Mouse (Mus musculus) kidney, postnatal 0 days (tissue): ENCODE measurements at regions not wholly inside any gene's neighbourhood (a gene's known extent, or its start where the extent isn't known, plus 50 kb on each side); places are given as distances from the start of the nearest gene placed in this dataset.

ENCODE experiments used
- ATAC-seq: fragments of 200-750 bp; cut with Nextera tagmentation; replicated peaks from 2 replicates; pipeline ENCODE4 v1.8.0; 2017; ENCODE audit warnings: low read depth, moderate number of reproducible peaks, moderate TSS enrichment, moderate library complexity; ENCODE audit not compliant: low FRiP score
- DNase-seq: peaks from one replicate; pipeline ENCODE4 v3.0.0-alpha.2; 2016; ENCODE audit warnings: low spot score
- H3K27ac ChIP-seq: fragments of 300-500 bp; sonication (generic); 2 replicates; pipeline ENCODE4 v1.5.1; 2014; ENCODE audit warnings: mild to moderate bottlenecking
- H3K27me3 ChIP-seq: fragments of 300-500 bp; sonication (generic); 2 replicates; pipeline ENCODE4 v1.6.1; 2014; ENCODE audit warnings: low read length, mixed read lengths; ENCODE audit not compliant: insufficient read depth
- H3K36me3 ChIP-seq: fragments of 300-500 bp; sonication (generic); 2 replicates; pipeline ENCODE4 v1.6.1; 2014; ENCODE audit warnings: low read length, mixed read lengths; ENCODE audit not compliant: insufficient read depth
- H3K4me1 ChIP-seq: fragments of 300-500 bp; sonication (generic); replicated peaks from 2 replicates; pipeline ENCODE4 v1.6.1; 2014; ENCODE audit warnings: antibody characterized with exemption, low read length, mixed read lengths; ENCODE audit not compliant: insufficient read depth
- H3K4me2 ChIP-seq: fragments of 300-500 bp; sonication (generic); 2 replicates; pipeline ENCODE4 v1.6.1; 2014; ENCODE audit warnings: mild to moderate bottlenecking, low read length, moderate library complexity, mixed read lengths
- H3K4me3 ChIP-seq: fragments of 300-500 bp; sonication (generic); replicated peaks from 2 replicates; pipeline ENCODE4 v1.5.1; 2014; ENCODE audit warnings: low read depth, low read length
- H3K9ac ChIP-seq: fragments of 300-500 bp; sonication (generic); 2 replicates; pipeline ENCODE4 v1.6.1; 2014; ENCODE audit warnings: low read depth, low read length
- H3K9me3 ChIP-seq: fragments of 300-500 bp; sonication (generic); replicated peaks from 2 replicates; pipeline ENCODE4 v1.6.1; 2016; ENCODE audit warnings: low read length, inconsistent platforms, mixed read lengths
- CTCF ChIP-seq: IDR thresholded peaks from 2 replicates; pipeline ENCODE4 v1.5.1; 2016; ENCODE audit warnings: antibody characterized with exemption, low read depth, mild to moderate bottlenecking, moderate library complexity
- WGBS: fragments of 180-500 bp; shearing (Covaris S2); extraction: QIAGEN DNeasy Blood & Tissue Kit; methylation state at CpG from one replicate; pipeline ENCODE4 v1.1.7; 2014; 5-methylcytosine and 5-hydroxymethylcytosine counted together

DNA sequence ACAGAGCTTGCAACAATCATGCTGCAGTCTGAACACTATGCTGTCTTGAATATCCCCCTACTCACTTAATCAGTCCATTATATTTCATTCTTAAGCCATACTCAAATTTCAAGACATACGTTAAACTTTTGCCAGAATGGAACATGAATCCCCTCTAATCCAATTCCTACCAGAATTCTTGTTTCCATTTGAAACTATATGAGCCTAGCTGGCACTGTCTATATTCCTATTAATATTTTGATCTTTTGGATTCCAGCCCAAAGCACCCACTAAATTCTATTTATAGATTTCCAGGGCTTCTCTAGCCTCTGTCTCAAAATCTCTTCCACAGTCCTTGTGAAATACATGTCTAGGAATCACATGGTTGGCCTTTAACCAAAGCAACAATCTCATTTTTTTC is 528.9 kb upstream of the Id2 start:
- Histone ChIP-seq H3K4me3 (no peak overlapping the region), H3K36me3 (no peaks in the 10 kb centered on the region), H3K4me2 (no peak overlapping the region), H3K27me3 (no peaks in the 10 kb centered on the region), H3K9me3 (no peaks in the 10 kb centered on the region), H3K9ac (no peak overlapping the region), H3K27ac (no peak overlapping the region), H3K4me1 (no peaks in the 10 kb centered on the region)
- ATAC-seq (no peak), DNase-seq (no peak)
- 80% methylated on average over 1 of the region's 1 CpGs for WGBS
- TF ChIP-seq CTCF = no peak

DNA sequence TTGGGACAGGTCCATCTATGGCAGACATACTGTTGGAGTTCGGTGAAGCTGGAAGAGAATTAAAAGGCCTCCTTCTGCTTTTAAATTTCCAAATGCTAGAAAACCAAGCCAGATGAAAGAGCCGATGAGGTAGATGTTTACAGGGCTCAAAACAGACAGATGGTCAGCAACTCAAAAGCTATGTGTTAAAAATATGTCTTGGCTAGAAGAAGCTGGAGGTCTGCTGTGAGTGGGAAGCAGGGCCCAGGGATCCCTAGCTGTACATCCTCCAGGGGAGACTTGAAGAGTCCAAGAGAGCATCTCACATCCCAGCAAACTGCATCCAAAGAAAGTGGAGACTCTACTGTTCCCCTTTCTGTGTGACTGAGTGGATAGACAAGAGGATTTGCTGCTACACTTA is 526.5 kb upstream of the Id2 start:
- no peak overlapping the region for H3K4me3 ChIP-seq
- no peak for TF ChIP-seq CTCF
- H3K4me1 ChIP-seq = no peaks in the 10 kb centered on the region
- DNase-seq (no peak), ATAC-seq (no peak)
- no peak overlapping the region for H3K9ac ChIP-seq
- H3K27ac ChIP-seq = no peak overlapping the region
- H3K27me3 ChIP-seq = no peaks in the 10 kb centered on the region
- no peak overlapping the region for H3K4me2 ChIP-seq
- H3K9me3 ChIP-seq = no peaks in the 10 kb centered on the region
- H3K36me3 ChIP-seq = no peaks in the 10 kb centered on the region
- 97% methylated on average over 2 of the region's 2 CpGs for WGBS

- no peak overlapping the region for H3K4me3 ChIP-seq
- no peak for DNase-seq
- H3K9me3 ChIP-seq = no peaks in the 10 kb centered on the region
- no peaks in the 10 kb centered on the region for H3K36me3 ChIP-seq
- no peak for TF ChIP-seq CTCF
- no peak overlapping the region for H3K9ac ChIP-seq
- no peaks in the 10 kb centered on the region for H3K4me1 ChIP-seq
- no peak overlapping the region for H3K27ac ChIP-seq
- no peak overlapping the region for H3K4me2 ChIP-seq
- 85% methylated on average over 2 of the region's 2 CpGs for WGBS
- no peaks in the 10 kb centered on the region for H3K27me3 ChIP-seq
- no peak for ATAC-seq
Observed at GRCm38 (mm10) chr12:25621142-25621541, 524.2 kb upstream of the Id2 start.

- no peaks in the 10 kb centered on the region for H3K4me1 ChIP-seq
- no peak overlapping the region for H3K4me3 ChIP-seq
- H3K9me3 ChIP-seq = no peaks in the 10 kb centered on the region
- no peak for DNase-seq
- no peak overlapping the region for H3K9ac ChIP-seq
- H3K27me3 ChIP-seq = no peaks in the 10 kb centered on the region
- H3K4me2 ChIP-seq = no peak overlapping the region
- no peaks in the 10 kb centered on the region for H3K36me3 ChIP-seq
- no peak for TF ChIP-seq CTCF
- no peak overlapping the region for H3K27ac ChIP-seq
- ATAC-seq = no peak
- WGBS = 45% methylated on average over 5 of the region's 5 CpGs
Observed at GRCm38 (mm10) chr12:25617521-25617920, 520.6 kb upstream of the Id2 start.

DNA sequence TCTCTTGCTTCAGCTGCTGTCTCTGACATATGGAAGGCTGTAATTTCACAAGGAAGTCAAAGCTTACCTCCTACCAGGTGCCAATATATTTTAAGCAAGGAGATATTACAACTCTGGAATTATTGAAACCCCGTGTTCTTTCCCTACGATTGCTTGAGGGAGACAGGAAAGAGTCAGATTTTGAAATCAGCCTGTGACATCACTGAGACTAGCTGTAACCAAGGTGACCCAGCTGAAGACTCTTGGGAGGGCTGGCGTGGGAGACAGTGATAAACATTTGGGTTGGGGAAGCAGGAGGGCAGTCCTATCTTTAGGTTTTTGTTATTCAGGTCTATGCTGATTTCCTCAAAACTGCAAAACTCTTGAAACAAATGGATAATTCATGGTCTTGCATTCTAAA is 518.4 kb upstream of the Id2 start:
- no peak for TF ChIP-seq CTCF
- H3K27ac ChIP-seq = no peak overlapping the region
- no peaks in the 10 kb centered on the region for H3K4me1 ChIP-seq
- H3K9me3 ChIP-seq = no peaks in the 10 kb centered on the region
- H3K4me3 ChIP-seq = no peak overlapping the region
- ATAC-seq (no peak), DNase-seq (no peak)
- H3K36me3 ChIP-seq = no peaks in the 10 kb centered on the region
- no peaks in the 10 kb centered on the region for H3K27me3 ChIP-seq
- no peak overlapping the region for H3K9ac ChIP-seq
- 70% methylated on average over 3 of the region's 3 CpGs for WGBS
- H3K4me2 ChIP-seq = no peak overlapping the region

- no peak for ATAC-seq
- H3K4me1 ChIP-seq = no peaks in the 10 kb centered on the region
- TF ChIP-seq CTCF = no peak
Observed at GRCm38 (mm10) chr12:25613473-25613872, 516.5 kb upstream of the Id2 start.

GRCm38 (mm10) chr12:25609045-25609444 is 512.1 kb upstream of the Id2 start:
- Histone ChIP-seq H3K9me3 (no peaks in the 10 kb centered on the region), H3K4me3 (no peak overlapping the region), H3K27me3 (no peaks in the 10 kb centered on the region), H3K4me1 (no peaks in the 10 kb centered on the region), H3K36me3 (no peaks in the 10 kb centered on the region), H3K9ac (no peak overlapping the region), H3K4me2 (no peak overlapping the region), H3K27ac (no peak overlapping the region)
- ATAC-seq = no peak
- DNase-seq = no peak
- WGBS = 73% methylated on average over 2 of the region's 2 CpGs
- no peak for TF ChIP-seq CTCF

More at GRCm38 (mm10) chr12:25613473-25613872, 516.5 kb upstream of the Id2 start:
- Histone ChIP-seq H3K4me3 (no peak overlapping the region), H3K27me3 (no peaks in the 10 kb centered on the region), H3K9ac (no peak overlapping the region), H3K4me2 (no peak overlapping the region), H3K9me3 (no peaks in the 10 kb centered on the region), H3K36me3 (no peaks in the 10 kb centered on the region), H3K27ac (no peak overlapping the region)
- DNase-seq = no peak
